Mouse (Mus musculus): Measurements from ENCODE around the gene Hnrnpab. TPM values are rescaled to one million over a fixed set of nuclear protein-coding genes. Genes with fewer than 3 reads are reported as not detected.
A peak's percentile ranks its signal among the peaks of the same experiment; 100 is the strongest.

Hnrnpab gene
- polyA plus RNA-seq (2016; fragmentation: Nextera tagmentation; extraction: Ambion mirVana): 853 and 874 TPM in 2 replicates

- peaks cover 36% of the 10 kb centered on the region for H3K36me3 ChIP-seq (replicated peaks)
- no peaks in the 10 kb centered on the region for H3K9me3 ChIP-seq
- H3K4me1 ChIP-seq: peaks cover 42% of the 10 kb centered on the region
- no peaks in the 10 kb centered on the region for H3K27me3 ChIP-seq
- H3K9ac ChIP-seq: peak within 1 kb of the TSS; percentile 100
- under 1% methylated on average over 91 of the region's 91 CpGs for WGBS
- peak within 1 kb of the TSS; percentile 78 for H3K4me2 ChIP-seq
- ATAC-seq (ENCODE audit: low FRiP score): peak; percentile 96
- peak within 1 kb of the TSS; percentile 98 for H3K27ac ChIP-seq
- H3K4me3 ChIP-seq (replicated peaks): peak within 1 kb of the TSS; percentile 99
Measured at GRCm38 (mm10) chr11:51606447-51607095, at the start of gene Hnrnpab. Gene Hnrnpab, minus strand, starts transcription at chr11:51606847.

GRCm38 (mm10) chr11:51654891-51655290 is 48.2 kb upstream of the Hnrnpab start:
- Histone ChIP-seq H3K36me3 (replicated peaks) (no peaks in the 10 kb centered on the region), H3K4me2 (no peak overlapping the region), H3K4me1 (peaks cover 12% of the 10 kb centered on the region), H3K4me3 (replicated peaks) (no peak overlapping the region), H3K27ac (no peak overlapping the region), H3K27me3 (peaks cover 21% of the 10 kb centered on the region), H3K9me3 (no peaks in the 10 kb centered on the region), H3K9ac (no peak overlapping the region)
- WGBS: 95% methylated on average over 3 of the region's 3 CpGs
- no peak for ATAC-seq (ENCODE audit: low FRiP score)

DNA sequence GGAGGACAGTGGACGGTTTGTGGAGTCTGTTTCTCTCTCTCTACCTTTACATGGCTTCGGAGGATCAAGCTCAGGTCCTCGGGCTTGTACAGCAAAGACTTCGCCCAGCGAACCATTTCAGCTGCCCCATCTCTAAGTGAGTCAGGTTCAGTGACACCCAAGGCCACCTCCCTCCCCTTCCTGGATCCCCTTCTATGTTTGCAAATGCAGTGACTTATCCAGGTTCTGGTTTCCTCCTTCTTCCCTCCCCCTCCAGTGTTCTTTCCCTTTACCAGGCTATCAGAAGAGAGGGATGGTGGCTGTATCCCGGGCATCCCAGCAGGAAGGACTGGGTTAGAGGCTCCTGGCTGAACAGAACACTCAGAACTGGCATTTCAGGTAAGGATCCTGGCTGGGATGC is 47.1 kb upstream of the Hnrnpab start:
- ATAC-seq (ENCODE audit: low FRiP score): no peak
- 81% methylated on average over 6 of the region's 6 CpGs for WGBS

DNA sequence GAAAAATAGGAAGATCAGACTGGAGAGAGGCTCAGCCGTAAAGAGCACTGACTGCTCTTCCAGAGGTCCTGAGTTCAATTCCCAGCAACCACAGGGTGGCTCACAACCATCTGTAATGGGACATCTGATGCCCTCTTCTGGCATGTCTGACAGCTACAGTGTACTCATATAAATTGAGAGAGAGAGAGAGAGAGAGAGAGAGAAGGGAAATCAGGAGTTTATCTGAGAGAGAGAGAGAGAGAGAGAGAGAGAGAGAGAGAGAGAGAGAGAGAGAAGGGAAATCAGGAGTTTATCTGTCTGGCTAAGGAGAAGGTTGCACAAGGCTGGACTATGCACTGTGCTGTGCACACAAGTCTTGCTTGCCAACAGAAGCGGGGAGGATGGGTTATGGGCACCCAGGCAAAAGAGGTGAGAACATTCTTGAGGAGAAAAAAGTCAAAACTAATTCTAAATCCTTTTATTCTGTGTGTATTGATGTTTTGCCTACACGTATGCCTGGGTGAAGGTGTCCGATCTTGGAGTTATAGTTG is 46.3 kb upstream of the Hnrnpab start:
- no peak for ATAC-seq (ENCODE audit: low FRiP score)
- Histone ChIP-seq H3K9ac (no peak overlapping the region), H3K36me3 (replicated peaks) (no peaks in the 10 kb centered on the region), H3K4me1 (peaks cover 31% of the 10 kb centered on the region), H3K4me2 (no peak overlapping the region), H3K27me3 (peaks cover 31% of the 10 kb centered on the region), H3K4me3 (replicated peaks) (no peak overlapping the region), H3K27ac (no peak overlapping the region), H3K9me3 (no peaks in the 10 kb centered on the region)
- WGBS: 94% methylated on average over 4 of the region's 4 CpGs

More for the DNA sequence above, 47.1 kb upstream of the Hnrnpab start:
- Histone ChIP-seq H3K4me3 (replicated peaks) (no peak overlapping the region), H3K4me1 (peaks cover 24% of the 10 kb centered on the region), H3K27ac (no peak overlapping the region), H3K9ac (no peak overlapping the region), H3K36me3 (replicated peaks) (no peaks in the 10 kb centered on the region), H3K27me3 (peaks cover 31% of the 10 kb centered on the region), H3K4me2 (no peak overlapping the region), H3K9me3 (no peaks in the 10 kb centered on the region)

DNA sequence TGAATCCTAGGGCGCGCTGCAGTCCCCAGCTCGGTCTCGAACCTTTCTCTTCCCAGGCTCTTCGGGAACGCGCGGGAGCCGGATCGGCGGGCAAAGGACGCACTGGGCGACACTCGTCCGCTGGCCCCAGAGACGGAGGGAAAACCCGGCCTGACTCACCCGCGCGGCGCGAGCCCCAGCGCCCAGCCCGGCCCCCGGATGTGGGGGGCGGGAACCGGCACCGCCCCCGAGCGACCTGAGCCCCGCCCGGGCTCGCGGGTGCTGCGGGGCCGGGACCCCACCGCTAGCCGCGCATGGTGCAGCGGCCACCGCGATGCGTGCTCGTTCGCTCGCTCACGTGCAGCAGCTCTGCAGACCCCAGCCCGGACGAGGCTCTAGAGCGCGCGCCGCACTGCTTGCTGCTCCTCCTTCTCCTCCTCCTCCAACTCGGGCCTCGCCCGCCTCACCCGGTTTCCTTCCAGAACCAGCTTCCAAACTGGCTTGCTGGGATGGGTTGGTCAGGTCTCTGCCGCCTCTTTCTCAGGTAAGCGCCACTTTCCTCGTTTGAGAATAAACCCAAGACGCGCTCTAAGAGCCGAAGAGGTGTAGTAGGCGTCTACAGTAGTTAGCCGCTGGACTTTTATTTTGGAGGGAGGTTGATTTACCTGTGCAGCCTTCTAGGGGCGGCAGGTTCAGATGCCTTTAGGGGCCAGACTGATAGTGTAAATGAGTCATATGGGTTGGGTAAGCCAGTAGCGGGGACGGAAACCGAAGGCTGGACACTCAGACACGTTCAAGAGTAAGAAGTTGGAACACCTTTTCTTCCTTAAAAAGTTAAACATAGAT is 44.3 kb upstream of the Hnrnpab start, which contains the start of the genes N4bp3 and D930048N14Rik:
N4bp3 (minus strand) TSS at position 152 of the 825 bp plus-strand sequence.
D930048N14Rik (plus strand) TSS at position 264 of the 825 bp plus-strand sequence.
- peaks cover 31% of the 10 kb centered on the region for H3K4me1 ChIP-seq
- ATAC-seq (ENCODE audit: low FRiP score): peak; percentile 82
- 1% methylated on average over 59 of the region's 70 CpGs for WGBS

GRCm38 (mm10) chr11:51650261-51650660 is 43.6 kb upstream of the Hnrnpab start:
- H3K27ac ChIP-seq: no peak overlapping the region
- peak overlapping the region; percentile 55 for H3K4me3 ChIP-seq (replicated peaks)
- H3K36me3 ChIP-seq (replicated peaks): no peaks in the 10 kb centered on the region
- H3K9me3 ChIP-seq: no peaks in the 10 kb centered on the region
- H3K4me1 ChIP-seq: peaks cover 31% of the 10 kb centered on the region
- H3K4me2 ChIP-seq: peak overlapping the region; percentile 85
- H3K27me3 ChIP-seq: peaks cover 34% of the 10 kb centered on the region
- peak; percentile 18; the same call in 1 of the 2 replicates for ATAC-seq (ENCODE audit: low FRiP score)
- WGBS: 1% methylated on average over 30 of the region's 30 CpGs
- peak overlapping the region; percentile 68 for H3K9ac ChIP-seq

More for the DNA sequence above, 44.3 kb upstream of the Hnrnpab start, which contains the start of the genes N4bp3 and D930048N14Rik:
- no peaks in the 10 kb centered on the region for H3K36me3 ChIP-seq (replicated peaks)
- H3K4me3 ChIP-seq (replicated peaks): peak within 1 kb of the TSS; percentile 55
- H3K27me3 ChIP-seq: peaks cover 34% of the 10 kb centered on the region
- peak within 1 kb of the TSS; percentile 85 for H3K4me2 ChIP-seq
- no peaks in the 10 kb centered on the region for H3K9me3 ChIP-seq
- no peak within 1 kb of the TSS for H3K27ac ChIP-seq
- peak within 1 kb of the TSS; percentile 68 for H3K9ac ChIP-seq

- peaks cover 31% of the 10 kb centered on the region for H3K4me1 ChIP-seq
Measured at GRCm38 (mm10) chr11:51649889-51650199, 43.2 kb upstream of the Hnrnpab start.

GRCm38 (mm10) chr11:51649111-51649888 is 42.7 kb upstream of the Hnrnpab start:
- Histone ChIP-seq H3K9me3 (no peaks in the 10 kb centered on the region), H3K27ac (peak overlapping the region; percentile 36; the same call in 1 of the 2 replicates), H3K4me3 (replicated peaks) (peak overlapping the region; percentile 55), H3K4me2 (peak overlapping the region; percentile 85), H3K4me1 (peaks cover 31% of the 10 kb centered on the region), H3K36me3 (replicated peaks) (no peaks in the 10 kb centered on the region), H3K9ac (peak overlapping the region; percentile 68; the same call in 1 of the 2 replicates), H3K27me3 (peaks cover 34% of the 10 kb centered on the region)
- 28% methylated on average over 11 of the region's 11 CpGs for WGBS
- ATAC-seq (ENCODE audit: low FRiP score): 0 out of 2 replicates have a peak, but pooled peaks have one; percentile 15

More at GRCm38 (mm10) chr11:51649889-51650199, 43.2 kb upstream of the Hnrnpab start:
- H3K27me3 ChIP-seq: peaks cover 34% of the 10 kb centered on the region
- H3K4me2 ChIP-seq: peak overlapping the region; percentile 85
- H3K9ac ChIP-seq: peak overlapping the region; percentile 68
- H3K9me3 ChIP-seq: no peaks in the 10 kb centered on the region
- no peaks in the 10 kb centered on the region for H3K36me3 ChIP-seq (replicated peaks)
- peak overlapping the region; percentile 55 for H3K4me3 ChIP-seq (replicated peaks)
- ATAC-seq (ENCODE audit: low FRiP score): no peak
- 2% methylated on average over 7 of the region's 7 CpGs for WGBS
- no peak overlapping the region for H3K27ac ChIP-seq

GRCm38 (mm10) chr11:51648566-51648965 is 41.9 kb upstream of the Hnrnpab start:
- Histone ChIP-seq H3K27ac (peak overlapping the region; percentile 42; the same call in 1 of the 2 replicates), H3K27me3 (peaks cover 34% of the 10 kb centered on the region), H3K4me3 (replicated peaks) (no peak overlapping the region; the same call in 1 of the 2 replicates), H3K4me1 (peaks cover 31% of the 10 kb centered on the region), H3K4me2 (peak overlapping the region; percentile 85; the same call in 1 of the 2 replicates), H3K9ac (no peak overlapping the region), H3K9me3 (no peaks in the 10 kb centered on the region), H3K36me3 (replicated peaks) (no peaks in the 10 kb centered on the region)
- WGBS: 15% methylated on average over 3 of the region's 3 CpGs
- 0 out of 2 replicates have a peak, but pooled peaks have one; percentile 7 for ATAC-seq (ENCODE audit: low FRiP score)

DNA sequence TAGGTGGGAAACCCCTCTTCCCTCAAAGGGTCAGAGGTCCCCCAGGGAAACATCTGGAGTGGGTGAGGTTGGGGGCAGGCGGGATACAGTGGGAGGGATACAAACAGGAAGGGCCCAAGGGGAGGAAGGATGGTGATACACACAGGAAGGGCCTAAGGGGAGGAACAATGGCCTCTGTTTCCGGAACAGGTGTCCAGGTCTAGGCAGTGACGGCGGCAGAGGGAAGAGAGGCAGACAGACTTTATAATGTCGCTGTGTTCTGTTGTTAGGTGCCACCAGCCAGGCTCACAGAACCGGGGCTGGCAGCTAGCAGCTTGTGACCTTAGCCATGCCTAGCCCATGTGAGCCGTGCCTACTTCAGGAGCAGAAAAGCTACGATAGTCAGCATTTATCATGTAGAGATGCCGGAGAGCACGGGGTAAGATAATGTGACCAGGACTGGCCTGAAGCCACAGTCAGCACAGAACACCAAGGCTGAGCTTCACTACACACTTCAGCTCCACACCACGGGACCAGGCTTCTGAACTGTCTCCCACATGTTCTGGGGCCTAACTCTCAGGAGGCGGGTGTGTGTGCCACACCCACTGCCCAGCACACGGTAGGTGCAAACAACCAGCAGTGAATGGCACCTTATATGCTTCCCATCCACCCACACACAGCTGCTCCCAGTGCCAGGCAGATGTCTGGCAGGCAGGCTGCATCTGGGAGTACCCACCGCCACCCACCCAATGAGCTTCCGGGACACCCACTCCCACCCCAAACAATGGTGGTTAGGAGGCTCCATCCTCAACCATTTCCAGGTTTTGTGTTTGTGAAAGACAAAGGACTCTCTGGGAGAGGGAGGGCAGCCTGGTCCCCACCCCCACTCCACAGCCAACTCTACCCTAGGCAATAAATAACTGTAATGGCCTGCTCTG is 40.4 kb upstream of the Hnrnpab start:
- Histone ChIP-seq H3K9ac (no peak overlapping the region), H3K4me2 (no peak overlapping the region), H3K27me3 (peaks cover 30% of the 10 kb centered on the region), H3K4me1 (peaks cover 31% of the 10 kb centered on the region), H3K4me3 (replicated peaks) (no peak overlapping the region), H3K9me3 (no peaks in the 10 kb centered on the region), H3K27ac (peak overlapping the region; percentile 68), H3K36me3 (replicated peaks) (no peaks in the 10 kb centered on the region)
- 81% methylated on average over 15 of the region's 15 CpGs for WGBS
- ATAC-seq (ENCODE audit: low FRiP score): no peak

GRCm38 (mm10) chr11:51646245-51646644 is 39.6 kb upstream of the Hnrnpab start:
- 89% methylated on average over 7 of the region's 7 CpGs for whole genome bisulfite sequencing

More at GRCm38 (mm10) chr11:51646245-51646644, 39.6 kb upstream of the Hnrnpab start:
- H3K9me3 ChIP-seq: no peaks in the 10 kb centered on the region
- H3K36me3 ChIP-seq (replicated peaks): no peaks in the 10 kb centered on the region
- no peak overlapping the region for H3K27ac ChIP-seq
- no peak overlapping the region for H3K4me2 ChIP-seq
- no peak overlapping the region for H3K4me3 ChIP-seq (replicated peaks)
- no peak for ATAC-seq (ENCODE audit: low FRiP score)
- H3K27me3 ChIP-seq: peaks cover 27% of the 10 kb centered on the region
- peaks cover 31% of the 10 kb centered on the region for H3K4me1 ChIP-seq
- no peak overlapping the region for H3K9ac ChIP-seq
